Mouse (Mus musculus): Measurements from ENCODE around the gene Slc25a26. TPM values are rescaled to one million over a fixed set of nuclear protein-coding genes. Genes with fewer than 3 reads are reported as not detected.
"Not testable (repeated sequence)": the region's sequence is repeated elsewhere in the genome, so short reads cannot be mapped to it uniquely, and the experiment has no call there.

Gene Slc25a26
- polyA plus RNA-seq, 1 experiment from 2014 or later, result 6.9 TPM

DNA sequence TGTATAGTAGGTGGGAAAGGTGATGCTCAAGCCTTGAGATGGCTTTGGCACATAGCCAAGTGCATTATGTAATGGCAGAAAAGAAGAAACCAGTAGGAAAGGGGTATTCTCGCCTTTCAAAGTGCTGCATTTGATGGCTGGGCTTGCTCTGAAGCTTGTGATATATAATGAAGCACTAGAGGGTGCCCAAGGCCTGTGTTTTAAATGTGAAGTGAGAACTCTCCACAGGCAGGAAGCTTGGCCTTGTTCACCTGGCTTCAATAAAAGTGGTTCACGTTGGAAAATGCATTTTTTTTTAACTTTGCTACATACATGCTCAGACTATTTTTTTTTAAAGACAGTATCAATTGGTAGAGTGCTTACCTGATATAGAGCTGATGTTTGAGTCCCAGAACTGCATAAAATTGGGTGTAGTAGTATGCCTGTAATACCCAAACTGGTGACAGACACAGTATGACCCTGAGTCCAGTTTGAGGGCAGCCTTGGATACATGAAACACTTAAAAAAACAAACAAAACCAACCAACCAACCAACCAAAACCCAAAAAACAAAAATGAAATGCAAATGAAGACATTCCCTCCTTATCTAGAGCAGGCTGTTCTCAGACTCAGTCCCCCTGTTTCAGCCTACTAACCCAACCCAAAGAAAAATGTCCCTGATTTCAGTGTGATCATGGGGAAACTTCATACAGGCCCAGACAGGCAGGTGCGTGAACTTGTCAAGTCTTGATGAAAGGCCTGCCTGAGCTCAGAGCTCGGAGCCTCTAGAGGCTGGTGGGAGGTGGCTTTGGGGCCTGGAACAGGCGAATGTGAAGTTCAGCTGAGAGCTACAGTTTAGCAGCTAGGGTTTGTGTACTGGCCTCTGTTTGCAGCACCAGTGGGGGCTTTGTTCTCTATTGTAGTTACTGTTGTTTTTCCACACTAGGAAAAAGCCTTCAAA lies 44.0 kb downstream of the Slc25a26 start:
- WGBS, result 45% methylated on average over 5 of the region's 5 CpGs
- Histone ChIP-seq H3K4me1 (ENCODE audit: control insufficient read depth, insufficient read depth, low read length) (no peaks in the 10 kb centered on the region), H3K36me3 (ENCODE audit: control insufficient read depth, insufficient read depth, low read length) (no peaks in the 10 kb centered on the region), H3K9me3 (ENCODE audit: control insufficient read depth, low read length) (no peaks in the 10 kb centered on the region), H3K27ac (ENCODE audit: low read depth, low read length) (no peak overlapping the region), H3K27me3 (ENCODE audit: control insufficient read depth, insufficient read depth, low read length) (no peaks in the 10 kb centered on the region), H3K9ac (replicated peaks; ENCODE audit: low read depth, low read length) (no peak overlapping the region), H3K4me3 (ENCODE audit: low read depth, low read length) (no peak overlapping the region), H3K4me2 (ENCODE audit: low read depth, low read length) (no peak overlapping the region)
- ATAC-seq (ENCODE audit: low read depth), result 0 out of 2 replicates have a peak, but pooled peaks have one; percentile 14

DNA sequence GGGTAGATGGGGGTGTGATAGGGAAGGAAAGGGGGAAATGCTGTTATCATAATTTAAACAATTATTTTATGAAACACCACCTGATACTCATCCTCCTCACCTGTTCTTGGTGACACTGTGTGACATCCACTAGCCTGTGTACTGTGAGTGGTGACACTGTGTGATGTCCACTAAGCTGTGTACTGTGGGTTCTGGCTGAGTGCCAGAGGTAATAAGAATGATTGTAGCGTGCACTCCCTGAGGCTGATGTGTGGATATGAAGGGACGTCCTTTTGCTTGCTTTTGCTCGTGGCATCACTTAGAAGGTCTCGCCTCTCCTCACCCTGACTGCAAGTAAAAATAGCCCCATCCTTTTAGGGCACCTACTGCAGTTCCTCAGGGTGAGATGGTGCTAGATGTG lies 47.1 kb downstream of the Slc25a26 start:
- WGBS, result 31% methylated on average over 4 of the region's 4 CpGs
- no peak overlapping the region for H3K27ac ChIP-seq (ENCODE audit: low read depth, low read length)
- H3K4me1 ChIP-seq (ENCODE audit: control insufficient read depth, insufficient read depth, low read length), result no peaks in the 10 kb centered on the region
- H3K9ac ChIP-seq (replicated peaks; ENCODE audit: low read depth, low read length), result no peak overlapping the region
- H3K4me2 ChIP-seq (ENCODE audit: low read depth, low read length), result no peak overlapping the region
- no peak for ATAC-seq (ENCODE audit: low read depth)
- no peaks in the 10 kb centered on the region for H3K36me3 ChIP-seq (ENCODE audit: control insufficient read depth, insufficient read depth, low read length)
- no peak overlapping the region for H3K4me3 ChIP-seq (ENCODE audit: low read depth, low read length)
- no peaks in the 10 kb centered on the region for H3K27me3 ChIP-seq (ENCODE audit: control insufficient read depth, insufficient read depth, low read length)
- no peaks in the 10 kb centered on the region for H3K9me3 ChIP-seq (ENCODE audit: control insufficient read depth, low read length)

GRCm38 (mm10) chr6:94550298-94550697 lies 50.2 kb downstream of the Slc25a26 start:
- no peak overlapping the region for H3K9ac ChIP-seq (replicated peaks; ENCODE audit: low read depth, low read length)
- no peaks in the 10 kb centered on the region for H3K4me1 ChIP-seq (ENCODE audit: control insufficient read depth, insufficient read depth, low read length)
- no peaks in the 10 kb centered on the region for H3K9me3 ChIP-seq (ENCODE audit: control insufficient read depth, low read length)
- no peak for ATAC-seq (ENCODE audit: low read depth)
- H3K4me2 ChIP-seq (ENCODE audit: low read depth, low read length), result no peak overlapping the region
- H3K27ac ChIP-seq (ENCODE audit: low read depth, low read length), result no peak overlapping the region
- H3K36me3 ChIP-seq (ENCODE audit: control insufficient read depth, insufficient read depth, low read length), result no peaks in the 10 kb centered on the region
- no peak overlapping the region for H3K4me3 ChIP-seq (ENCODE audit: low read depth, low read length)
- WGBS, result 71% methylated on average over 6 of the region's 6 CpGs
- H3K27me3 ChIP-seq (ENCODE audit: control insufficient read depth, insufficient read depth, low read length), result no peaks in the 10 kb centered on the region

DNA sequence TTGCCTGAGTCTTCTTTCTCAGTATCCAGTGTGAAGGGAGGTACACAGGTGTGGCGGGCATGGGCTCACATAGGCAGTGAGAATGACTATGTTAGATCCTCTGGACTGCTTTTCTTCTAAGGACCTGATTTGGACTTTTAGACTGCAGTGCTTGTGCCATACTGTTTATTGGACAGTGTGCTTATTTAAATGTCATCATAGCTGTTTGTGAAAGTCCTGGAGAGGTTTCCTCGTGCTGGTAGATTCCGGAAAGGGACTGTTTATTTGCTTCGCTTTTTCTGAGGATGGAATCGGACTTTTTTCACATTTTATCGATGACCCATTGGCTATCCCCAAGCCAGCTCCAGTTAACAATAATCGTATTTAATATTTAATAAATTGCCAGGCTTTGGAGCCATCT lies 50.7 kb downstream of the Slc25a26 start:
- H3K9me3 ChIP-seq (ENCODE audit: control insufficient read depth, low read length), result no peaks in the 10 kb centered on the region
- H3K4me3 ChIP-seq (ENCODE audit: low read depth, low read length), result no peak overlapping the region
- H3K27ac ChIP-seq (ENCODE audit: low read depth, low read length), result no peak overlapping the region
- ATAC-seq (ENCODE audit: low read depth), result no peak
- no peak overlapping the region for H3K9ac ChIP-seq (replicated peaks; ENCODE audit: low read depth, low read length)
- H3K27me3 ChIP-seq (ENCODE audit: control insufficient read depth, insufficient read depth, low read length), result no peaks in the 10 kb centered on the region
- no peak overlapping the region for H3K4me2 ChIP-seq (ENCODE audit: low read depth, low read length)
- H3K4me1 ChIP-seq (ENCODE audit: control insufficient read depth, insufficient read depth, low read length), result no peaks in the 10 kb centered on the region
- H3K36me3 ChIP-seq (ENCODE audit: control insufficient read depth, insufficient read depth, low read length), result no peaks in the 10 kb centered on the region
- 90% methylated on average over 7 of the region's 7 CpGs for WGBS

GRCm38 (mm10) chr6:94553085-94553484 lies 53.0 kb downstream of the Slc25a26 start:
- no peaks in the 10 kb centered on the region for H3K4me1 ChIP-seq (ENCODE audit: control insufficient read depth, insufficient read depth, low read length)
- H3K27ac ChIP-seq (ENCODE audit: low read depth, low read length), result no peak overlapping the region
- H3K36me3 ChIP-seq (ENCODE audit: control insufficient read depth, insufficient read depth, low read length), result no peaks in the 10 kb centered on the region
- ATAC-seq (ENCODE audit: low read depth), result no peak
- no peak overlapping the region for H3K4me3 ChIP-seq (ENCODE audit: low read depth, low read length)
- 97% methylated on average over 5 of the region's 5 CpGs for WGBS
- no peak overlapping the region for H3K4me2 ChIP-seq (ENCODE audit: low read depth, low read length)
- H3K27me3 ChIP-seq (ENCODE audit: control insufficient read depth, insufficient read depth, low read length), result no peaks in the 10 kb centered on the region
- H3K9ac ChIP-seq (replicated peaks; ENCODE audit: low read depth, low read length), result no peak overlapping the region
- no peaks in the 10 kb centered on the region for H3K9me3 ChIP-seq (ENCODE audit: control insufficient read depth, low read length)

GRCm38 (mm10) chr6:94558603-94559002 lies 58.5 kb downstream of the Slc25a26 start:
- not testable (repeated sequence) for H3K4me3 ChIP-seq (ENCODE audit: low read depth, low read length); H3K36me3 ChIP-seq (ENCODE audit: control insufficient read depth, insufficient read depth, low read length); H3K4me2 ChIP-seq (ENCODE audit: low read depth, low read length); H3K27ac ChIP-seq (ENCODE audit: low read depth, low read length); H3K9ac ChIP-seq (replicated peaks; ENCODE audit: low read depth, low read length); ATAC-seq (ENCODE audit: low read depth); H3K9me3 ChIP-seq (ENCODE audit: control insufficient read depth, low read length); H3K27me3 ChIP-seq (ENCODE audit: control insufficient read depth, insufficient read depth, low read length); H3K4me1 ChIP-seq (ENCODE audit: control insufficient read depth, insufficient read depth, low read length)
- 88% methylated on average over 1 of the region's 1 CpGs for WGBS

- 100% methylated on average over 1 of the region's 1 CpGs for WGBS
Observed at GRCm38 (mm10) chr6:94560896-94561295, 60.8 kb downstream of the Slc25a26 start.

GRCm38 (mm10) chr6:94561346-94561745 lies 61.2 kb downstream of the Slc25a26 start:
- 85% methylated on average over 1 of the region's 1 CpGs for WGBS
- Histone ChIP-seq H3K9ac (replicated peaks; ENCODE audit: low read depth, low read length) (no peak overlapping the region), H3K9me3 (ENCODE audit: control insufficient read depth, low read length) (no peaks in the 10 kb centered on the region), H3K4me1 (ENCODE audit: control insufficient read depth, insufficient read depth, low read length) (no peaks in the 10 kb centered on the region), H3K4me2 (ENCODE audit: low read depth, low read length) (no peak overlapping the region), H3K4me3 (ENCODE audit: low read depth, low read length) (no peak overlapping the region), H3K27me3 (ENCODE audit: control insufficient read depth, insufficient read depth, low read length) (no peaks in the 10 kb centered on the region), H3K27ac (ENCODE audit: low read depth, low read length) (no peak overlapping the region), H3K36me3 (ENCODE audit: control insufficient read depth, insufficient read depth, low read length) (no peaks in the 10 kb centered on the region)
- ATAC-seq (ENCODE audit: low read depth), result no peak

More at GRCm38 (mm10) chr6:94560896-94561295, 60.8 kb downstream of the Slc25a26 start:
- no peaks in the 10 kb centered on the region for H3K27me3 ChIP-seq (ENCODE audit: control insufficient read depth, insufficient read depth, low read length)
- H3K4me3 ChIP-seq (ENCODE audit: low read depth, low read length), result no peak overlapping the region
- ATAC-seq (ENCODE audit: low read depth), result no peak
- H3K27ac ChIP-seq (ENCODE audit: low read depth, low read length), result no peak overlapping the region
- no peaks in the 10 kb centered on the region for H3K4me1 ChIP-seq (ENCODE audit: control insufficient read depth, insufficient read depth, low read length)
- no peak overlapping the region for H3K9ac ChIP-seq (replicated peaks; ENCODE audit: low read depth, low read length)
- no peak overlapping the region for H3K4me2 ChIP-seq (ENCODE audit: low read depth, low read length)
- no peaks in the 10 kb centered on the region for H3K9me3 ChIP-seq (ENCODE audit: control insufficient read depth, low read length)
- H3K36me3 ChIP-seq (ENCODE audit: control insufficient read depth, insufficient read depth, low read length), result no peaks in the 10 kb centered on the region

GRCm38 (mm10) chr6:94563203-94563940 lies 63.2 kb downstream of the Slc25a26 start:
- 74% methylated on average over 8 of the region's 8 CpGs for WGBS
- H3K27ac ChIP-seq (ENCODE audit: low read depth, low read length), result no peak overlapping the region
- H3K4me1 ChIP-seq (ENCODE audit: control insufficient read depth, insufficient read depth, low read length), result no peaks in the 10 kb centered on the region
- H3K36me3 ChIP-seq (ENCODE audit: control insufficient read depth, insufficient read depth, low read length), result no peaks in the 10 kb centered on the region
- H3K27me3 ChIP-seq (ENCODE audit: control insufficient read depth, insufficient read depth, low read length), result no peaks in the 10 kb centered on the region
- H3K9me3 ChIP-seq (ENCODE audit: control insufficient read depth, low read length), result no peaks in the 10 kb centered on the region
- H3K4me3 ChIP-seq (ENCODE audit: low read depth, low read length), result no peak overlapping the region
- H3K4me2 ChIP-seq (ENCODE audit: low read depth, low read length), result no peak overlapping the region
- no peak overlapping the region for H3K9ac ChIP-seq (replicated peaks; ENCODE audit: low read depth, low read length)
- no peak for ATAC-seq (ENCODE audit: low read depth)
